Mouse (Mus musculus): ENCODE measurements at regions not wholly inside any gene's neighbourhood (a gene's known extent, or its start where the extent isn't known, plus 50 kb on each side); places are given as distances from the start of the nearest gene placed in this dataset.
"Not testable (repeated sequence)": the region's sequence is repeated elsewhere in the genome, so short reads cannot be mapped to it uniquely, and the experiment has no call there.

DNA sequence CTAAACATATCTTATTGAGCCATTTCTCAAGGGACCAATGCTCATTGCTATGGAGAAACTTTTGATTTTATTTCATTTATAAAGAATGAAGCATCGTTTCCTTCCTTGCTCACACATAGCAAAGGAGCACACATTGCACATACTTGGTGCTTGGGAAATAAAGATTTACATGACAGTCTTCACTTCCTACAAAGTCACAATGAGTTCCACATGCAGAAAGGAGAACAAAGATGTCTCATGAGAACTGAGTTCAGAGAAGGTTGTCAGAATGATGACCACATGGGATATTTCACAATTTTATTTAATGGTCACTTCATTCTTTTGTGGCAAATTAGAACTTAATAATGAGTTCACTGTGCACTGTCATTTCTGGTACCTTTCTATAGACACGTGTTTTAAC lies 114.3 kb upstream of the Egfr start:
- ATAC-seq (ENCODE audit: insufficient number of reproducible peaks, low FRiP score, low TSS enrichment): no peak

DNA sequence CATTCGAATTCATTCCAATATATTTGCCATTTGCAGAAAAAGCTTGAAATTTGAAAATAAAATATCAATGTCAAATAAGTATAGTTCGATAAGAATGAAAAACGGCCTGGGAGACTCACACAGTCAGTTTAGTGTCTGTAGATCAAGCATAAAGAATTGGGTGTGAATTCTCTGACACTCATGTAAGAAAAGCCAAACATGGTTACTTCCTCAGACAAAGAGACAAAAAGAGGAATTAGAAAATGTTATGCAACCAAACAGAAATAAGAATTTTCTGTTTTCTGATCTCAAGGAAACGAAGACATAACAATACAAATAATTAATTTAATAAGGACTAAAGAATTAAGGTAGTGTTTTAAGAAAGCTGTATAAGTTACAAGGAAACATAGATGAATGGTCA lies 113.7 kb upstream of the Egfr start:
- ATAC-seq (ENCODE audit: insufficient number of reproducible peaks, low FRiP score, low TSS enrichment): no peak

DNA sequence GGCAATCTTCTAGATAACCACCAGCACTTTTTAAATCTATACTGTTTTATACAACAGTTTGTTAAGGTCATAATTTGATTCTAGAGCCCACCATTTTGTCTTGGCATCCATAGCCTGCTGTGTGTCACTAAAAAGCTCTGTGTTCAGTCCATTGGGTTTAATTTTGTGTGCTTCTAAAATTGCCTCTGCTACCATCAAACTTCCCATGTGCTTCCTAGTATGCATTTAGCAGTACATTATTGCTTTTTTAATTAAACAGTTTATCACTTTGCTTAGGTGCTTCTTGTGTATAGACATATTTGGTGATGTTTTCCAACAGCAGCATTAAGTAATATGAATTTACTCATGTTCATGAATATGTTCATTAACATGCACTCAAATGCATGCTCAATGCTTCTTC lies 102.4 kb upstream of the Egfr start:
- ATAC-seq (ENCODE audit: insufficient number of reproducible peaks, low FRiP score, low TSS enrichment): no peak

DNA sequence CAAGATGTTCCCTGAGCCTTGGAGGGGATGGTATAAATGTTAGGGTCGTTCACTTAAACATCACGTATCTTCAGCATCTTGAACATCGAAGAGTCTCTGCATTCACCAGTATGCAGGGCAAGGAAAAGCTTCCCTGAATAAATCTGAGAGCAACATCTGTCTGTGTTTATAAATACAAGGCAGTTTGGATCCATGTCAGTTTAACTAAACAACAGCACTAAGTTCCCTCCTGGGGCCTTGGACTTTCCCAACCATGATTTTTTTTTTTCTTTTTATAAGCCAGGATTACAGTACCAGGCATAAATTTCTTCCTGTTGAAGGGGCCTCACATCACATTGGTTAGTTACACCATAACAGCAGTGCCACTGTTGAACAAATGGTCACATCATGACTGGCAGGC lies 88.2 kb upstream of the Egfr start:
- no peak for ATAC-seq (ENCODE audit: insufficient number of reproducible peaks, low FRiP score, low TSS enrichment)

DNA sequence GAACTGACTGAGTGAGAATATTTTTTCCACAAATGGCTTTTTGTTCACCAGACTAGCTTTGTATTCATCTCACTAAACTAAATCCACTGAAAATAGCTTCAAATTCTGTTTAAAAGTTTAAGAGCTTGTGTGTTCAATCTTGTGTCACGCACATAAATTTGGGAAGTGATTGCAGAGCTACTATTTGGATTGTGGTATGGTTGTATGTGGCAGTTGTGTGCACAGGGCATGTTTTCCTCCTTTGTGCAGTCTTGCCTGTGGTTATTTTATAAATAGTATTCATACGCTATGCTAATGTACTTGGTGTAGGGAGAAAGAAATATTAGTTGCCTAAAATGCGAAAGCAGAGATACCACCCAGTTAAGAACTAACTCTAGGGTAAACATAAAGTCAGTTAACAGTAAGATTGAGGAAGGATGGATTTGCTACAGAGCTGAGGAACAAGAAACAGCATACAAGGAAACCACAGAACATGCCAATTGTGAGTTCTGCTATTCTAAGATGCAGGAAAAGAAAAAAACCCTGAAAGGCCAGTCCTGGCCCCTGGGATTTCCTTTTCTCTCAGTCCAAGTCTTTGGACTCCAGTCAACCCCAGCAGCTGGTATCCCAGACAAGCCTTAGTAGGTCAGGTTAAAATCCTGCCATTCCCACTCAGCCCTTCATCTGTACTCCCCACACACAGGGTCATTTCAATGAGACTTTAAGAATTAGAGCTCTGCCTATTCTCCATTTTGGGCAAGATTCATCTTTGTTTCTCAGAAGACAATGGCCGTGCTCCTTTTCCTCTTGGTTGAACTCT lies 82.4 kb upstream of the Egfr start:
- ATAC-seq (ENCODE audit: insufficient number of reproducible peaks, low FRiP score, low TSS enrichment): no peak

DNA sequence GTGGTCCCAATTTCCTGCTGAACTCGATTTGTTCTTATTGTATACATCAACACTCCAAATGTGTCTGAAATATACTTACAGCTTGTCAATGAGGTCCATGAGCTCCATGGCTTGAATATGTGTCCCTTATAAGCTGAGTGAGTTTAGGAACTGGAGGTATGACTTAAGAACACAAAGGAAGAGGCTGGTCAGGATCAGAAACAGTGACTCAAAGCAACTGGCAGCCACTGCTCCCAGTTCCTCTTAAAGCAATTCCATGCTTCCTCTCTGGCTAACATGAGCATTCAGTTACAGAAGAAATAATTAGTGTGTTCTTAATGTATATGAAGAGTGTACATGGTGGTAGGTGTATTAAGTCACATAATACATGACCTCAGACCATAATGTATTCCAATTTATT lies 81.7 kb upstream of the Egfr start:
- ATAC-seq (ENCODE audit: insufficient number of reproducible peaks, low FRiP score, low TSS enrichment): no peak

DNA sequence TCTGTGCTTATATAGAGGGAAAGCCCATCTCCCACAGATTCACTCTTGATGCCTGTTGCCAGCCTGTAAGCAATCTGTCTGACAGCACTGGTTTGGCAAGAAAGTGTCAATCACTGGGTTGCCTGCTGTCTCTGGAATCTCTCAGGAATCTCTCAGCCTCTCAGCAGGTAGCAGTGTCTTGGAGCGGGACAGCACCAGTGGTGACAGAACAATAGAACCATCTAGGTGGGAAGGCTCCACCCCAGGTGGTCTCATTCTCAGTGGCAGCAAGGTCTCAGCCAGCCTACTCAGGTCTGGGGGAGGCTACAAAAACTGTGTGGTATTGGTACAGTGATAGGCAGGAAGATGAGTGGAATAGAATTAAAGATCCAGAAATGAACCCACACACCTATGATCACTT lies 76.1 kb upstream of the Egfr start:
- ATAC-seq (ENCODE audit: insufficient number of reproducible peaks, low FRiP score, low TSS enrichment): not testable (repeated sequence)

DNA sequence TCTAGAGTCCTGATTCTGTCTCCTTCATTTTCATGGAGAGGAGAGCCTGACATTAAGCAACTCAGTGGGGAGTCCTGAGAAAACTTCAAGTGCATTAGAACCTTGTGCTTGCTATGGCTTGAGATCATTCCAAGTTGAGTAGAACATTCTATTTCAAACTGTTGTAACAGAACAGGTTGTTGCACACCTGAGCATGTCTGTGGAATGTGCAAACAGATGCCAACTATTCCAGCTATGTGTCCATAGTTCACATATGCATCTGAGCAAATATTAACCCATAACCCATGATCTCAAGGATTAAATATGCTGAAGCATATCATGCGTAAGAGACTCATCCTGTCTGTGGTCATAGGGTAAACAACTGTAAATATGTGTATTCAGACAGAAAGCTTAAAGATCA lies 68.5 kb upstream of the Egfr start:
- ATAC-seq (ENCODE audit: insufficient number of reproducible peaks, low FRiP score, low TSS enrichment): no peak

DNA sequence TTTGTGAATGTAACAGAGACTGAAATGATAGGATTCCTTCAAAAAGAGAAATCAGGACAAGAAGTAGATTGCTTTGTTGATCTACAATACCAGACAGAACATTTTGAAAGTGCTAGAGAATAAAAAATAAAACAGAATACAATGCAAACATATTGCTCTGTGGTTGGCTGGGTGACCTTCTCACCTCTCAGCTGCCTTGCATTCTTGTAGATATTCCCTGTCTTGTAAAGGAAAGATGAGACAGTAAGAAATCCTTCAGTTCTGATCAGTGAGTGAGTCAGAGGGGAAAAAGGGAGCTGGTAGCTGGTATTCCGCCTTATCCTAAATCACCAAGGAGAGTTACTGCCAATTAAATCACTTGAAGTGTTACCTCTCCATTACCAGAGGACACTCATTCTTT lies 56.4 kb upstream of the Egfr start:
- ATAC-seq (ENCODE audit: insufficient number of reproducible peaks, low FRiP score, low TSS enrichment): no peak

DNA sequence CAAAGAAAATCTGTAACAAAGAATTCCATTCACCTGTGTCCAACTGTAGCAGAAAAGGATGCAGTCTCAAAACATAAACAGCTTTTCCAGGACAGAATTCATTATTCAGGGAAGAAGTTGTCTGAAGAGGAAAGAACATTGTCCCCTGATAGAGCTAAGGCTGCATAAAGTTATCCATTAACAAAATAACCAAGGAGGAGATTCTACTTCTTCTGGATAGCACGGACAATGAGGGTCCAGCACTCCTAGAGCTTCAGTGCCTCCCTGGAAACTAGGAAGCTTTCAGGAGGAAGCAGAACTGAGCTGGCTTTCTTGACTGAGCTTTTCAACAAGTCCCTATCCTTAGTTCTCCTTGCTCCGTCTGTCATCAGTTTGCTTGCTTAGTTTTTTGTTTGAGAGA lies 55.2 kb upstream of the Egfr start:
- ATAC-seq (ENCODE audit: insufficient number of reproducible peaks, low FRiP score, low TSS enrichment): no peak

DNA sequence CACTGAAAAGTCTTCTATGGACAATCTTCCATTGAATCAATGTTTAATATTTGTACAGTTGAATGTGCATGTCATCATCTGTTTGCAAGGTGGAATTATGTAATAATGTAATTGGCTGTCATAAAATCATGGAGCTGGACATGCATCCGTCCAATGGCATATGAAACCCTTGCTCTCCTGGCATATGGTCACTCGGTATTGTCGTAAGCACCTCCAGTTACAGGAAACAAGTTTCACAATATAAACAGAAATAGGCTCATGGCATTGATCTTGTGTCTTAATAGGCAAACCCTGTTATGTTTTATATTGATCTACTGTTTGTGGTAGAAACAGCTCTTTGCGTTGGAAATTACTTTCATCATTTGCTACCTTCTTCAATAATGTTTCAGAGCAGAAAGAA lies 50.2 kb upstream of the Egfr start:
- no peak for ATAC-seq (ENCODE audit: insufficient number of reproducible peaks, low FRiP score, low TSS enrichment)

All from cerebellum, adult (tissue).